ENCODE assay signal across 8 mouse cellular contexts in genomic region chr10:60245041-60245440, GRCm38 (mm10). TPM values are rescaled to one million over a fixed set of nuclear protein-coding genes. Genes with fewer than 3 reads are reported as not detected.
A peak's percentile ranks its signal among the peaks of the same experiment; 100 is the strongest.
DNase-seq lines count a peak whose midpoint lies in the region; ATAC-seq and TF ChIP-seq lines count a peak whose summit lies in the region.

No protein-coding gene starts in this region.

- H3K36me3 ChIP-seq in forebrain, embryonic 10.5 days (replicated peaks): no peaks in the 10 kb centered on the region
- no peaks in the 10 kb centered on the region for H3K36me3 ChIP-seq in heart, postnatal 0 days (replicated peaks; ENCODE audit: control insufficient read depth, insufficient read depth, low read length)
- H3K36me3 ChIP-seq in liver, embryonic 14.5 days (replicated peaks; ENCODE audit: control insufficient read depth, insufficient read depth, low read depth): no peaks in the 10 kb centered on the region
- H3K36me3 ChIP-seq in neural tube, embryonic 12.5 days: no peaks in the 10 kb centered on the region

- DNase-seq in CD4-positive, CD25-positive, alpha-beta regulatory T cell, adult 2 months (ENCODE audit: low read depth, low spot score): peak; percentile 93
- DNase-seq in brain, embryonic 18.5 days (ENCODE audit: low read depth, low spot score): peak; percentile 57
- peak; percentile 90 for DNase-seq in forebrain, embryonic 10.5 days (ENCODE audit: extremely low spot score, low spot score)
- peak; percentile 86 for DNase-seq in heart, postnatal 0 days (ENCODE audit: low spot score)
- peak; percentile 89 to 95 for DNase-seq in kidney, postnatal 36 days
- DNase-seq in liver, embryonic 14.5 days (ENCODE audit: low read depth in 3 of 3, low spot score in 3 of 3): peak; percentile 64 to 74 (median 68)
- DNase-seq in telencephalon, adult 2 months (ENCODE audit: low read depth, low spot score): peak; percentile 74

- peak; percentile 72 for ATAC-seq in heart, postnatal 0 days (ENCODE audit: insufficient read depth, low read depth)
- ATAC-seq in liver, embryonic 14.5 days (ENCODE audit: insufficient read depth): peak; percentile 33; the same call in 1 of the 2 replicates
- peak; percentile 68 for ATAC-seq in neural tube, embryonic 12.5 days (ENCODE audit: low FRiP score, low read depth)

- no peaks in the 10 kb centered on the region for H3K9me3 ChIP-seq in forebrain, embryonic 10.5 days
- H3K9me3 ChIP-seq in heart, postnatal 0 days (replicated peaks; ENCODE audit: control insufficient read depth, low read length): no peaks in the 10 kb centered on the region
- H3K9me3 ChIP-seq in liver, embryonic 14.5 days (ENCODE audit: control insufficient read depth, low read length): no peaks in the 10 kb centered on the region
- H3K9me3 ChIP-seq in neural tube, embryonic 12.5 days: no peaks in the 10 kb centered on the region; the same call in 1 of the 2 replicates

- H3K9ac ChIP-seq in heart, postnatal 0 days (replicated peaks; ENCODE audit: low read depth, low read length): no peak overlapping the region
- H3K9ac ChIP-seq in liver, embryonic 14.5 days (replicated peaks): no peak overlapping the region
- H3K9ac ChIP-seq in neural tube, embryonic 12.5 days: no peak overlapping the region

- WGBS in forebrain, embryonic 10.5 days: 4% methylated on average over 8 of the region's 8 CpGs
- 3% methylated on average over 8 of the region's 8 CpGs for WGBS in heart, postnatal 0 days
- WGBS in liver, embryonic 14.5 days (ENCODE audit: insufficient replicate concordance): 5% methylated on average over 8 of the region's 8 CpGs
- WGBS in neural tube, embryonic 12.5 days: 2% methylated on average over 8 of the region's 8 CpGs

- H3K27ac ChIP-seq in forebrain, embryonic 10.5 days: no peak overlapping the region
- H3K27ac ChIP-seq in heart, postnatal 0 days (ENCODE audit: low read depth): no peak overlapping the region
- H3K27ac ChIP-seq in liver, embryonic 14.5 days: no peak overlapping the region
- no peak overlapping the region for H3K27ac ChIP-seq in neural tube, embryonic 12.5 days

- H3K27me3 ChIP-seq in forebrain, embryonic 10.5 days (ENCODE audit: poor library complexity, severe bottlenecking): no peaks in the 10 kb centered on the region
- no peaks in the 10 kb centered on the region for H3K27me3 ChIP-seq in heart, postnatal 0 days (ENCODE audit: control insufficient read depth, insufficient read depth, low read length)
- H3K27me3 ChIP-seq in liver, embryonic 14.5 days (ENCODE audit: control insufficient read depth, insufficient read depth, low read length): no peaks in the 10 kb centered on the region
- no peaks in the 10 kb centered on the region for H3K27me3 ChIP-seq in neural tube, embryonic 12.5 days (replicated peaks)

- no peak for TF ChIP-seq EP300 in heart, postnatal 0 days (IDR thresholded peaks at IDR 0.05; ENCODE audit: low read depth)
- no peak for TF ChIP-seq EP300 in liver, embryonic 14.5 days (IDR thresholded peaks at IDR 0.05; ENCODE audit: low read depth)

- no peaks in the 10 kb centered on the region for H3K4me1 ChIP-seq in forebrain, embryonic 10.5 days
- H3K4me1 ChIP-seq in heart, postnatal 0 days (ENCODE audit: control insufficient read depth, insufficient read depth): no peaks in the 10 kb centered on the region
- no peaks in the 10 kb centered on the region for H3K4me1 ChIP-seq in liver, embryonic 14.5 days (replicated peaks; ENCODE audit: control insufficient read depth in 2 of 2, insufficient read depth in 2 of 2, low read length in 1 of 2)
- no peaks in the 10 kb centered on the region for H3K4me1 ChIP-seq in neural tube, embryonic 12.5 days

- peak; percentile 100 for TF ChIP-seq CTCF in heart, postnatal 0 days (IDR thresholded peaks at IDR 0.05; ENCODE audit: low read depth)
- TF ChIP-seq CTCF in liver, embryonic 14.5 days (IDR thresholded peaks at IDR 0.05; ENCODE audit: low read depth): peak; percentile 99

- no peak overlapping the region for H3K4me3 ChIP-seq in forebrain, embryonic 10.5 days
- no peak overlapping the region for H3K4me3 ChIP-seq in heart, postnatal 0 days (ENCODE audit: low read depth, low read length)
- no peak overlapping the region for H3K4me3 ChIP-seq in liver, embryonic 14.5 days (ENCODE audit: insufficient read depth in 1 of 2, low read depth in 2 of 2, low read length in 2 of 2)
- no peak overlapping the region for H3K4me3 ChIP-seq in neural tube, embryonic 12.5 days

- H3K4me2 ChIP-seq in heart, postnatal 0 days (ENCODE audit: low read depth, low read length): no peak overlapping the region
- no peak overlapping the region for H3K4me2 ChIP-seq in liver, embryonic 14.5 days (ENCODE audit: low read depth)
- no peak overlapping the region for H3K4me2 ChIP-seq in neural tube, embryonic 12.5 days (replicated peaks)

RNA-seq across cellular contexts. Expression of gene Chst3, which starts 26.0 kb away (rescaled TPM):
- polyA plus RNA-seq in forebrain, embryonic 10.5 days (2016; fragmentation: Nextera tagmentation; extraction: Ambion mirVana): 2.1 and 2.4 TPM in 2 replicates
- 2.2 and 2.4 TPM in 2 replicates for total RNA-seq in heart, postnatal 0 days (2014; rRNA removed; ENCODE audit: low replicate concordance)
- polyA plus RNA-seq in heart, postnatal 0 days (2015; fragmentation: Nextera tagmentation; extraction: Ambion mirVana): 0.20 and 0.27 TPM in 2 replicates
- 0.11 and 0.13 TPM in 2 replicates for polyA plus RNA-seq in liver, embryonic 14.5 days (2012; rRNA removed)
- 0.09 TPM in 2 replicates for polyA plus RNA-seq in liver, embryonic 14.5 days (2014; fragmentation: Nextera tagmentation; extraction: Ambion mirVana)
- polyA plus RNA-seq in neural tube, embryonic 12.5 days (2016; fragmentation: Nextera tagmentation; extraction: Ambion mirVana): 2.9 and 3.3 TPM in 2 replicates

RNA-seq across cellular contexts. Expression of gene Psap, which starts 32.4 kb away (rescaled TPM):
- 51.8 and 68.7 TPM in 2 replicates for polyA plus RNA-seq in forebrain, embryonic 10.5 days (2016; fragmentation: Nextera tagmentation; extraction: Ambion mirVana)
- 464 and 479 TPM in 2 replicates for total RNA-seq in heart, postnatal 0 days (2014; rRNA removed; ENCODE audit: low replicate concordance)
- 135 and 139 TPM in 2 replicates for polyA plus RNA-seq in heart, postnatal 0 days (2015; fragmentation: Nextera tagmentation; extraction: Ambion mirVana)
- 146 and 172 TPM in 2 replicates for polyA plus RNA-seq in liver, embryonic 14.5 days (2012; rRNA removed)
- polyA plus RNA-seq in liver, embryonic 14.5 days (2014; fragmentation: Nextera tagmentation; extraction: Ambion mirVana): 45.6 and 46.0 TPM in 2 replicates
- 101 and 109 TPM in 2 replicates for polyA plus RNA-seq in neural tube, embryonic 12.5 days (2016; fragmentation: Nextera tagmentation; extraction: Ambion mirVana)
